Mouse (Mus musculus): ENCODE measurements at regions not wholly inside any gene's neighbourhood (a gene's known extent, or its start where the extent isn't known, plus 50 kb on each side); places are given as distances from the start of the nearest gene placed in this dataset.
A peak's percentile ranks its signal among the peaks of the same experiment; 100 is the strongest.

- no peak overlapping the region for H3K27ac ChIP-seq (replicated peaks)
- H3K9ac ChIP-seq (replicated peaks) = no peak overlapping the region
- 80% methylated on average over 30 of the region's 30 CpGs for WGBS
- no peaks in the 10 kb centered on the region for H3K9me3 ChIP-seq
- H3K36me3 ChIP-seq = no peaks in the 10 kb centered on the region
- peaks cover 6% of the 10 kb centered on the region; the same call in 1 of the 2 replicates for H3K4me1 ChIP-seq
- no peak overlapping the region for H3K4me3 ChIP-seq
- H3K27me3 ChIP-seq = no peaks in the 10 kb centered on the region; the same call in 1 of the 2 replicates
- no peak for ATAC-seq (ENCODE audit: low FRiP score, low read depth)
- H3K4me2 ChIP-seq (replicated peaks) = no peak overlapping the region
Measured at GRCm38 (mm10) chr17:85932360-85933132, 212.4 kb downstream of the Srbd1 start.

- H3K9me3 ChIP-seq = no peaks in the 10 kb centered on the region
- no peak for ATAC-seq (ENCODE audit: low FRiP score, low read depth)
- WGBS = 82% methylated on average over 10 of the region's 10 CpGs
Measured at GRCm38 (mm10) chr17:85931955-85932354, 213.0 kb downstream of the Srbd1 start.

GRCm38 (mm10) chr17:85930789-85931188 lies 214.2 kb downstream of the Srbd1 start:
- 88% methylated on average over 5 of the region's 5 CpGs for WGBS
- Histone ChIP-seq H3K9ac (replicated peaks) (no peak overlapping the region), H3K9me3 (no peaks in the 10 kb centered on the region), H3K4me1 (peaks cover 9% of the 10 kb centered on the region; the same call in 1 of the 2 replicates), H3K4me2 (replicated peaks) (no peak overlapping the region), H3K27me3 (no peaks in the 10 kb centered on the region; the same call in 1 of the 2 replicates), H3K36me3 (no peaks in the 10 kb centered on the region), H3K27ac (replicated peaks) (no peak overlapping the region), H3K4me3 (no peak overlapping the region)
- no peak for ATAC-seq (ENCODE audit: low FRiP score, low read depth)

More at GRCm38 (mm10) chr17:85931955-85932354, 213.0 kb downstream of the Srbd1 start:
- no peak overlapping the region for H3K4me2 ChIP-seq (replicated peaks)
- no peak overlapping the region for H3K27ac ChIP-seq (replicated peaks)
- no peaks in the 10 kb centered on the region; the same call in 1 of the 2 replicates for H3K27me3 ChIP-seq
- H3K36me3 ChIP-seq = no peaks in the 10 kb centered on the region
- no peak overlapping the region for H3K9ac ChIP-seq (replicated peaks)
- peaks cover 9% of the 10 kb centered on the region; the same call in 1 of the 2 replicates for H3K4me1 ChIP-seq
- H3K4me3 ChIP-seq = no peak overlapping the region

GRCm38 (mm10) chr17:85930331-85930730 lies 214.6 kb downstream of the Srbd1 start:
- Histone ChIP-seq H3K9me3 (no peaks in the 10 kb centered on the region), H3K4me2 (replicated peaks) (no peak overlapping the region), H3K4me1 (peaks cover 9% of the 10 kb centered on the region; the same call in 1 of the 2 replicates), H3K27ac (replicated peaks) (no peak overlapping the region), H3K27me3 (no peaks in the 10 kb centered on the region; the same call in 1 of the 2 replicates), H3K36me3 (no peaks in the 10 kb centered on the region), H3K4me3 (no peak overlapping the region), H3K9ac (replicated peaks) (no peak overlapping the region)
- WGBS = 89% methylated on average over 3 of the region's 3 CpGs
- ATAC-seq (ENCODE audit: low FRiP score, low read depth) = no peak

GRCm38 (mm10) chr17:85929699-85930286 lies 215.2 kb downstream of the Srbd1 start:
- Histone ChIP-seq H3K9me3 (no peaks in the 10 kb centered on the region), H3K4me1 (peaks cover 9% of the 10 kb centered on the region; the same call in 1 of the 2 replicates), H3K4me3 (no peak overlapping the region), H3K27ac (replicated peaks) (no peak overlapping the region), H3K9ac (replicated peaks) (no peak overlapping the region), H3K27me3 (no peaks in the 10 kb centered on the region; the same call in 1 of the 2 replicates), H3K4me2 (replicated peaks) (no peak overlapping the region), H3K36me3 (no peaks in the 10 kb centered on the region)
- 92% methylated on average over 12 of the region's 12 CpGs for WGBS
- ATAC-seq (ENCODE audit: low FRiP score, low read depth) = no peak

- Histone ChIP-seq H3K4me3 (no peak overlapping the region), H3K9me3 (no peaks in the 10 kb centered on the region), H3K36me3 (no peaks in the 10 kb centered on the region), H3K4me1 (peaks cover 9% of the 10 kb centered on the region; the same call in 1 of the 2 replicates), H3K27me3 (no peaks in the 10 kb centered on the region; the same call in 1 of the 2 replicates), H3K27ac (replicated peaks) (no peak overlapping the region), H3K4me2 (replicated peaks) (no peak overlapping the region), H3K9ac (replicated peaks) (no peak overlapping the region)
- no peak for ATAC-seq (ENCODE audit: low FRiP score, low read depth)
- 56% methylated on average over 2 of the region's 2 CpGs for WGBS
Measured at GRCm38 (mm10) chr17:85928543-85928942, 216.4 kb downstream of the Srbd1 start.

GRCm38 (mm10) chr17:85927261-85927660 lies 217.7 kb downstream of the Srbd1 start:
- Histone ChIP-seq H3K27me3 (no peaks in the 10 kb centered on the region; the same call in 1 of the 2 replicates), H3K9me3 (no peaks in the 10 kb centered on the region), H3K9ac (replicated peaks) (no peak overlapping the region), H3K4me2 (replicated peaks) (no peak overlapping the region), H3K4me1 (peaks cover 9% of the 10 kb centered on the region; the same call in 1 of the 2 replicates), H3K36me3 (no peaks in the 10 kb centered on the region), H3K27ac (replicated peaks) (no peak overlapping the region), H3K4me3 (no peak overlapping the region)
- 53% methylated on average over 9 of the region's 9 CpGs for WGBS
- peak; percentile 30; the same call in 1 of the 2 replicates for ATAC-seq (ENCODE audit: low FRiP score, low read depth)

- H3K4me2 ChIP-seq (replicated peaks) = no peak overlapping the region
- no peak overlapping the region for H3K27ac ChIP-seq (replicated peaks)
- H3K9me3 ChIP-seq = no peaks in the 10 kb centered on the region
- no peak overlapping the region for H3K9ac ChIP-seq (replicated peaks)
- ATAC-seq (ENCODE audit: low FRiP score, low read depth) = no peak
- H3K4me3 ChIP-seq = no peak overlapping the region
- WGBS = 89% methylated on average over 4 of the region's 4 CpGs
- peaks cover 14% of the 10 kb centered on the region for H3K4me1 ChIP-seq
- no peaks in the 10 kb centered on the region; the same call in 1 of the 2 replicates for H3K27me3 ChIP-seq
- no peaks in the 10 kb centered on the region for H3K36me3 ChIP-seq
Measured at GRCm38 (mm10) chr17:85926044-85926443, 218.9 kb downstream of the Srbd1 start.

- Histone ChIP-seq H3K27me3 (peaks cover 7% of the 10 kb centered on the region), H3K9me3 (no peaks in the 10 kb centered on the region), H3K9ac (replicated peaks) (no peak overlapping the region), H3K4me2 (replicated peaks) (no peak overlapping the region), H3K27ac (replicated peaks) (no peak overlapping the region), H3K4me3 (no peak overlapping the region), H3K36me3 (no peaks in the 10 kb centered on the region), H3K4me1 (peaks cover 6% of the 10 kb centered on the region; the same call in 1 of the 2 replicates)
- ATAC-seq (ENCODE audit: low FRiP score, low read depth) = no peak
- 85% methylated on average over 8 of the region's 8 CpGs for WGBS
Measured at GRCm38 (mm10) chr17:85921219-85921673, 223.7 kb downstream of the Srbd1 start.

GRCm38 (mm10) chr17:85919868-85920267 lies 225.1 kb downstream of the Srbd1 start:
- Histone ChIP-seq H3K4me1 (peaks cover 6% of the 10 kb centered on the region; the same call in 1 of the 2 replicates), H3K36me3 (no peaks in the 10 kb centered on the region), H3K27ac (replicated peaks) (no peak overlapping the region), H3K4me3 (no peak overlapping the region), H3K9me3 (no peaks in the 10 kb centered on the region), H3K27me3 (peaks cover 7% of the 10 kb centered on the region), H3K9ac (replicated peaks) (no peak overlapping the region), H3K4me2 (replicated peaks) (no peak overlapping the region)
- ATAC-seq (ENCODE audit: low FRiP score, low read depth) = no peak
- 92% methylated on average over 7 of the region's 7 CpGs for WGBS

GRCm38 (mm10) chr17:85915870-85916269 lies 227.8 kb upstream of the Six2 start:
- Histone ChIP-seq H3K4me3 (no peak overlapping the region), H3K27ac (replicated peaks) (no peak overlapping the region), H3K4me1 (no peaks in the 10 kb centered on the region; the same call in 1 of the 2 replicates), H3K9ac (replicated peaks) (no peak overlapping the region), H3K36me3 (no peaks in the 10 kb centered on the region), H3K27me3 (peaks cover 7% of the 10 kb centered on the region), H3K9me3 (no peaks in the 10 kb centered on the region), H3K4me2 (replicated peaks) (no peak overlapping the region)
- WGBS = 85% methylated on average over 3 of the region's 3 CpGs
- no peak for ATAC-seq (ENCODE audit: low FRiP score, low read depth)

GRCm38 (mm10) chr17:85914062-85914461 lies 226.0 kb upstream of the Six2 start:
- Histone ChIP-seq H3K9ac (replicated peaks) (no peak overlapping the region), H3K36me3 (no peaks in the 10 kb centered on the region), H3K4me2 (replicated peaks) (no peak overlapping the region), H3K27me3 (no peaks in the 10 kb centered on the region), H3K4me3 (no peak overlapping the region), H3K4me1 (no peaks in the 10 kb centered on the region; the same call in 1 of the 2 replicates), H3K9me3 (no peaks in the 10 kb centered on the region), H3K27ac (replicated peaks) (no peak overlapping the region)
- WGBS = 68% methylated on average over 6 of the region's 6 CpGs
- no peak for ATAC-seq (ENCODE audit: low FRiP score, low read depth)
